Mouse (Mus musculus): ENCODE data around the gene Copg1. TPM values are rescaled to one million over a fixed set of nuclear protein-coding genes. Genes with fewer than 3 reads are reported as not detected.

The Copg1 gene
- total RNA-seq, 2 experiments from 2014 or later: 185 to 187 TPM

DNA sequence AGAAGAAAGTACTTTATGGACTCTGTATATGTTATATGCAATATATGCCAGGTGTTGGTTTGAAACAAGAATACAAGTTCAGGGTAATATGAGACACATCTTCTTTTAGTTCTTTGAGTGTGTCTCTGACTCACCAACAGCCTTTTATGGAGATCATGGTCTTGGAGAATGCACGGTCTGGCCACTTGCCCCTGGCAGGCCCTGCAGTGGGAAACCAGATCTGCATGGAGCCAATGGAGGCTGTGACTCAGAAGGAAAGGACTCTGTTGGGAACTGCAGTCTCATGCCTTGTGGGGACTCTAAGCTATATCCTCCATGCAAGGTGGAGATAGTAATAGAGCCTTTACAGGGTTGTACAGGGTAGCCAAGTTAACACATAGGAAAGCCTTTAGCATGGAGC is 12.5 kb upstream of the Copg1 start:
- no peak for DNase-seq (ENCODE audit: low spot score in 2 of 2)

GRCm38 (mm10) chr6:87875562-87875961 is 12.1 kb upstream of the Copg1 start:
- DNase-seq (ENCODE audit: low spot score in 2 of 2): no peak

- DNase-seq (ENCODE audit: low spot score in 2 of 2): no peak
Observed at GRCm38 (mm10) chr6:87876068-87876643, 11.5 kb upstream of the Copg1 start.

- DNase-seq (ENCODE audit: low spot score in 2 of 2): no peak
Observed at GRCm38 (mm10) chr6:87879010-87879409, 8.6 kb upstream of the Copg1 start.

DNA sequence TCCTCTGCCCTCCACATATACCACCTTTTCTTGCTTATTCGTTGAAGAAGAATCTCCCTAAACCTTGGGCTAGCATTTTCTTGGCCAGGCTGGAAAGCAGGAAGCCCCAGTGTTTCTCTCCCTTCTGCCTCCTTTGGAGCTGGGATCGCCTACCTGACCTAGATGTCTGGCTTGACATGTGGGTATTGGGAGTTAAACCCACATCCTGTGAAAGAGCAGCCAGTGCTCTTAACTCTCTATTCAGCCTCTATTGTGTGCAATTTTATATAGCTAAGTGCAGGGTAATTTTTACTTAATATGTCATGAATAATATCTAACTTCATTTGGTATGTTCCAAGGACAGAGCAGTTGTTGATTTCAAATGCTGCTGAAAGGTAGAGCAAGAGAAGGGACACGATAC is 8.0 kb upstream of the Copg1 start:
- DNase-seq (ENCODE audit: low spot score in 2 of 2): no peak

DNA sequence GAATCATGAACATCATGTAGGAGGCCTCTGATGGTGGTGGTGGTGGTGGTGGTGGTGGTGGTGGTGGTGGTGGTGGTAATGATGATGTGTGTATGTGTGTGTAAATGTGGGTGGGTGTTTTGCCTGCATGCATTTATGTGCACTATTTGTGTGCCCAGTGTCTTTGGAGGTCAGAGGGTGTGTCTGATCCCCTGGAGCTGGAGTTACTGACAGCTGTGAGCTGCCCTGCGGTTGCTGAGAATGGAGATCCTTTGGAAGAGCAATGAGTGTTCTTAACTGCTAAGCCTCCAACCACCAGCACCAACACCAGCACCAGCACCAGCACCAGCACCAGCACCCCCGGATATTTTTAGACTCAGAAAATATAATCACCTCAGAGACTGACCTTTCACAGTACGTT is 5.4 kb upstream of the Copg1 start:
- no peak for DNase-seq (ENCODE audit: low spot score in 2 of 2)

GRCm38 (mm10) chr6:87882816-87883215 is 4.8 kb upstream of the Copg1 start:
- DNase-seq (ENCODE audit: low spot score in 2 of 2): peak; percentile 47 to 53

DNA sequence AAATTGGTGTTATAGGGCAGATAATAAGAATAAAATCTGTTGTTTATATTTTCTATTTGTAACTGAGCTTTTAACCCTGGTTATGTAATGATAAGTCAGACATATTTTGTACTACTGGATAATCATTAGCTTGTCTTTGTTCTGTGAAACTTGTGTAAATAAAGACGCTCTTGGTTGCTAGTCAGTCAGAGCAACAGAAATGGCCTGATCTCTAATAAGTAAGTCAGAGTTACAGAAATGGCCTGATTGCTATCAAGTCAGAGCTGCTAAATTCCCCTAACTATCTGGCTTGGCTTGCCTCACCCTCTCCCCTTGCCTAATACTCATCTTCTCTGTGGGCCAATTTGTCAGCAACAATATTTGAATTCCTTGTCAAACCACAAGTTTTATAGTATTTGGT is 893 bp upstream of the Copg1 start:
- no peak for DNase-seq (ENCODE audit: low spot score in 2 of 2)

DNA sequence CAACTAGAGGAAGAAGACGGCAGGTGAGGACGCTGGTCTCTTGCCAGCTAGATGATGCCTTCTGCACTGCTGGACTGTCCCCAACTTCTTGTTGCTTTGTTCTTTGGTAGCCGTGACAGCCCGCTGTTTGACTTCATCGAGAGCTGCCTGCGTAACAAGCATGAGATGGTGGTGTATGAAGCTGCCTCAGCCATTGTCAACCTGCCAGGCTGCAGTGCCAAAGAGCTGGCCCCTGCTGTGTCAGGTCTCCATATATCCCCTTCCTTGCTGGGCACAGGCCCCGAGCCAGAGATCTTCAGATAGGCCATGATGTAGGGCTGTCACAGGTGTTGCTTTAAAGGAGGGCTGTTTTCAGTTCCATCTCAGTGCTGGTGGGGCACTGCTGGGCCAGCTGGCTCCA is 6.3 kb downstream of the Copg1 start:
- DNase-seq (ENCODE audit: low spot score in 2 of 2): no peak

- DNase-seq (ENCODE audit: low spot score in 2 of 2): no peak
Observed at GRCm38 (mm10) chr6:87898028-87898427, 10.4 kb downstream of the Copg1 start.

DNA sequence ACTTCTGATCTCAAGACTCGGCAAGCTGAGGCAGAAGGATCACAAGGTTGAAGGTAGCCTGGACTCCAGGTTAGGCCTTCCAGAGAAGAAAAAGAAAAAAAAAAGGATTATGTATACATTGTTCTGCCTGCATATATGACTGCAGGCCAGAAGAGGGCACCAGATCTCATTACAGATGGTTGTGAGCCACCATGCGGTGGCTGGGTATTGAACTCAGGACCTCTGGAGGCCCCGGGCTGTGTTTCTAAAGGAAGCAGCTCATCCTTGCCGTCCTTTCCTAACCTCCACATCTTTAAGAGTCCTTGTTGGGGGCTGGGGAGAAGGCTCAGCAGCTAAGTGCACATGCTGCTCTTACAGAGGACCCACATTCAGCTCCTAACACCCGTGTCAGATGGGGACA is 19.0 kb downstream of the Copg1 start:
- no peak for DNase-seq (ENCODE audit: low spot score in 2 of 2)

DNA sequence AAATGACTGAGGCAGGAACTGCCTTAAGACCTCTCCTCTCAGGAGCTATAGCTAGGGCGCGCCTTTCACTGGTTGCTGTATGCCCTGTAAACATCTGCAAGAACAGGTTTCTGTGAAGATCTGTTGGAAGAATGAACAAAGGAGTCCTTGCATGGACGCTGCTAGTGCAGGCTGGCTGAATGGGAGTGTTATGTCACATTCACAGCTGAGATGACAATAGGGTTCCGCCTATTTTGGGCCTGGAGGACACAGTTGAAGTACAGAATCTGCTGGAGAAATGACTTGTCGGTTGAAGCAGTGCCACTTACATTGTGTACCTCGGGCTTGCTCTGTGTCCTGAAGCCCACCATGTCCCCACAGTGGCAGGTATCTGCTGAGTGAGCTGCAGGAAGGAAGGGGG is 21.6 kb downstream of the Copg1 start:
- DNase-seq (ENCODE audit: low spot score in 2 of 2): no peak

GRCm38 (mm10) chr6:87911559-87911958 is 23.9 kb downstream of the Copg1 start:
- DNase-seq (ENCODE audit: low spot score in 2 of 2): no peak

DNA sequence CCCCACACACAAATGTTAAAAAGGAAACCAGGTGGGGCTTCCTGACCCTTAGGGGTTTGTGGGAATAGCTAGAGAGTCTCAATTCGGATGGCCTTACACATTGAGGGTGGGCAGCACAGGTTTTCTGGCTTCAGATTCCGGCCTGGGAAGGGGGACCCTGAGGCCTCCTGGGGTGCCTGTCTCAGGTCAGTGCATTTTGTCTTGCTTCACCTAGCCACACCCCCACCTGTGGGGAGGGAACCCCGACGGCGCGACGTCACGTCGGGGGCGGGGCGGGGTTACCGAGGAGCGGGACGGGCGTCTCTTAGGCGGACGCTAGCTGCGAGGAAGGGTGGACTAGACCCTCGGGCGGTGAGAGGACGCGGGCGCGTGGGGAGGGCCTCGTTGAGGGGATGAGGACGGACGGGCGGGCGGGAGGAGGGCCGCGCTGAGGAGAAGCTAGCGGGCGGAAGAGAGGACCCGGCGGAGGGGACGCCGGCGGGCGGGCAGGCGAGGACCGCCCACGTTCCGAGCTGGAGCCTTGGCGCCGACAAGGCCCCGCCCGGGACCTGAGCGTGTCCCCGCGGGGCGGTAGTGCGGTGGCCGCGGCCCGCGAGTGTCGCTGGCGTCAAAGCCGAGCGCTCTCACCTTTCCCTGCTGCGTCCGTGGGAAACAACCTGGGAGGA is 26.2 kb downstream of the Copg1 start, which contains the start of gene Hmces:
TSS of gene Hmces (plus strand) at position 275 of the 665 bp plus-strand sequence.
- DNase-seq (ENCODE audit: low spot score in 2 of 2): peak; percentile 47 to 63

DNA sequence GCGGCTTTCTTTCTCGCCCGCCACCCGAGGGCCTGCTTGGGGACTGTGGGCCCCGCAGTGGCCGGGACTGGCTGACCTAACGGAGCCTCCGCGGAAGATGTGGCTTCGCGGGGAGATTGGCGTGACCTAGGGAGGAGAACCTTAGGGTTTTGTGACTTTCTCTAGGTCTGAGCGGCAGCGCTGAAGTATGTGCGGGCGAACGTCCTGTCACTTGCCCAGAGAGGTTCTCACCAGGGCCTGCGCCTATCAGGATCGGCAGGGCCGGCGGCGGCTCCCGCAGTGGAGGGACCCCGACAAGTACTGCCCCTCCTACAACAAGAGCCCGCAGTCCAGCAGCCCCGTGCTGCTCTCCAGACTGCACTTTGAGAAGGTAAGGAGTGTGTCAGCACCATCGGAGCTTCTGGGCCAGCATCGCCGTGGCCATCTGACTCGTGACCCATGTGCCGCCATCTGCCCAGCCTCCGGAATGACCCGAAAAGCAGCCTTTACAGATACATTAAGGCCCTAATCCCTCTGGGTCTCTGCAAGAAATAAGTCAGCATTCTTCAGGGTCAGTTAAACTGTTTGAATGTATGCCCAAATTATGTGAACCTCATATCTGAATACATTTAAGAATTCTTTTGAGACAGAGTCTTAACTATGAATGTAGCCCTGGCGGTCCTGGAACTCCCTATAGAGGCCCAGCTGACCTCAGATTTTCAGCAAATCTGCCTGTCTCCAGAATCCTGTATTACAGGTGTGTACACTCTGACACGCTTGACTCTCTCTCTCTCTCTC is 26.9 kb downstream of the Copg1 start:
- no peak for DNase-seq (ENCODE audit: low spot score in 2 of 2)

GRCm38 (mm10) chr6:87915939-87916338 is 28.3 kb downstream of the Copg1 start:
- no peak for DNase-seq (ENCODE audit: low spot score in 2 of 2)

DNA sequence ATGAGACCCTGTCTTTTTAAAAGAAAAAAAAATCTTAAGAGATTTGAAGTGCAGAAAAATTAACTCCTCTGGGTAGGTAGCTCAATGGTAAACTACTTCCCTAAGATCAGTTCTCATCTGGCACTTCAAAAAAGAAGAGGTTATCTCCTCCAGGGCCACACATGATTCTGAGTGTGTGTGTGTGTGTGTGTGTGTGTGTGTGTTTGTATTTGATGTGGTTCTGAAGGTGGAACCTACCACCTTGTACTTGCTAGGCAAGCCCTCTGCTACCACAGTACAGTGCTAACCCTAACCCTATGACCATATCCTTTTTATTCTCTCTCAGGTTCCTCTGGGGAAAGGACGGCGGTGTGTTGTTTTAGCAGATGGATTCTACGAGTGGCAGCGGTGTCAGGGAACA is 33.6 kb downstream of the Copg1 start:
- DNase-seq (ENCODE audit: low spot score in 2 of 2): no peak

DNA sequence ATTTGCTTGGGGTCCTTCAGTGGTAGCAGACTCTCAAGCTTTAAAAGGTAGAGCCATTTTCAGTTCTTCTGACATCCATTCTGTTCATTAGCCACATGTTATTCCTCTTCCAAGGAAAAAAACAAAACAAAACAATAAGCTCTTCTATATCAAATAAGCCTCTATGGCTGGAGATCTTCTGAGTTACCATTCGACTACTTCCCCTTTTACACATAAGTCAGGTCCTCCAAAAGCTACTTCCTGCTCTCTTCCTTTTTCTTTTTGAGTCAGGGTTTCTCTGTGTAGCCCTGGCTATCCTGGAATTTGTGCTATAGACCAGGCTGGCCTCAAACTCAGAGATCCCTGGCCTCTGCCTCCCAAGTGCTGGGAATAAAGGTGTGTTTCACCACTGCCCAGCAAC is 36.0 kb downstream of the Copg1 start:
- DNase-seq (ENCODE audit: low spot score in 2 of 2): no peak

DNA sequence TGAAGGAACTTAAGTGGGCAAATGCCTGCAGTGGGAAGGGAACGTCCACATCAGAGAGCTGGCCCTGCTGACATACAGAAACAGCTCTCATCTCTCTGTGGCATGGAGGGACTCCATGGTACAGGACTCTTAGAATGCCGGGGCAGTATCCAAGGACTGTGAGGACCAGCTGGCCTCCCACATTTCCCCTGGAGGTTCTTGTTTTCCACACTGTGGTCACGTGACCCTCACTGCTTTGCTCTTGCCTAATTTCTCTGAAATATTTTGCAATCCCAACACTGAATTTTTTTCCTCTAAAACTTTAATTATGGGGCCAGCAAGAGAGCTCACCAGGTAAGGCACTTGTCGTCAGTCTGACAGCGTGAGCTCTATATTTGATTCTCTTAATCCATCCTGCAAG is 47.4 kb downstream of the Copg1 start:
- DNase-seq (ENCODE audit: low spot score in 2 of 2): no peak

- no peak for DNase-seq (ENCODE audit: low spot score in 2 of 2)
Observed at GRCm38 (mm10) chr6:87937178-87937788, 49.7 kb downstream of the Copg1 start.

DNA sequence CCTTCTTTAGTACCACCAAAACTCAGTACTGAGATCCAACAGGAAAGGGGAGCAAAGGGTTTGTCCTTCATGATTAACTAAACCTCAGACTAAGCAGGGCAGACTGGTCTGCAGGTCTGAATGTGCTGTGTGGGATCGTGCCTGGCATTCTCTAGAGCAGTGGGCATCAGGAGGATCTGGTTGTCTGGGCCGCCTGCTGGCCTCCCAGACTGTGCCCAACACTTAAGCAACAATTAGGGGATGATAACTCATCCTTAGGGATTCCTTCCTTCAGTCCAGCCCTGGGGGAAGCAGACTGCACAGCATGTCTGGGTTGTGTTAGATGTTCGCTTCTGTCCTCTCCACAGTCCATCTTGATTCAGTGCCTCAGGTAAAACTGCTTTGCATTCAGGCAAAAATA is 51.3 kb downstream of the Copg1 start:
- DNase-seq (ENCODE audit: low spot score in 2 of 2): no peak

DNA sequence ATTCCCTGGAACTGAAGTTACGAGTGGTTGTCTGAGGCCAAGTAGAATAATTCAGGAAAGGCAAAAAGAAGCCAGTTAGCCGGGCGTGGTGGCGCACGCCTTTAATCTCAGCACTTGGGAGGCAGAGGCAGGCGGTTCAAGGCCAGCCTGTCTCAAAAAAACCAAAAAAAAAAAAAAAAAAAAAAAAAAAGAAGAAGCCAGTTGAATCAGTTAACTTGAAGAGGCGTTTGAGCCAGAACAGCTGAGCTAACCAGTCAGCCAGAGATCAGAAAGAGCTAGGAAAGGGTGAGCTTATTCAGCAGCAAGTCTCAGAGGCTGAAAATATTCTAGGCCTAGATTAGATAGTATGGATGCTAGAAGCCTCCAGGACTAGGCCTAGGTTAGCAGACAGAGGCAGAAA is 54.6 kb downstream of the Copg1 start:
- DNase-seq (ENCODE audit: low spot score in 2 of 2): no peak
